Mouse (Mus musculus) cerebellum, adult 2 months (tissue): ENCODE data around the gene Mettl8.

Source experiments
- CTCF ChIP-seq: fragments of 200-500 bp; IDR thresholded peaks from 2 replicates; pipeline ENCODE4 v1.5.1; 2011; ENCODE audit warnings: low read depth, mild to moderate bottlenecking, control low read depth, low read length, moderate library complexity, borderline replicate concordance; ENCODE audit not compliant: insufficient read depth
- POLR2A ChIP-seq: fragments of 200-500 bp; IDR thresholded peaks from 2 replicates; pipeline ENCODE4 v1.6.1; 2011; ENCODE audit warnings: low read length, control low read depth, borderline replicate concordance; ENCODE audit not compliant: insufficient read depth

DNA sequence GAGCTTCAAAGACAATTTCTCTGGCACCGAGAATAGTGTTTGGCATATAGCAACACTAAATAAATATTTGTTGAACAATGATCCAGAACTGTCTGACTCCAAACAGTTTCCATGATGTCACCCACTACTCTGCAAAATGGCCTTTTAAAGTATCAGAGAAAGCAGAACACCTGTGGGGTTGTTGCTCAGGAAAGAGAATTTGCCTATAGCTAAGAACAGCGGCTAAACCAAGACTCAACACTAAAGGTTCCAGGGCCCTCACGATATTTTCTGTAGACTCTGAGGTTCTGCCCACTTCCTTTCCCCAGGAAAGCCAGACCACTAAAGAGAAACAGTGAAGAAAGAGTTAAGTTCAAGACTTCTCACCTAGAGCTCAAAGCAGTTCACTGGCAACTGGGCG is 122.4 kb downstream of the Mettl8 start:
- TF ChIP-seq POLR2A (no peak), CTCF (no peak)
